Mouse (Mus musculus): ENCODE data around the gene Kin. TPM values are rescaled to one million over a fixed set of nuclear protein-coding genes. Genes with fewer than 3 reads are reported as not detected.

Gene Kin
- polyA plus RNA-seq, 1 experiment from 2014 or later = 26.8 TPM

DNA sequence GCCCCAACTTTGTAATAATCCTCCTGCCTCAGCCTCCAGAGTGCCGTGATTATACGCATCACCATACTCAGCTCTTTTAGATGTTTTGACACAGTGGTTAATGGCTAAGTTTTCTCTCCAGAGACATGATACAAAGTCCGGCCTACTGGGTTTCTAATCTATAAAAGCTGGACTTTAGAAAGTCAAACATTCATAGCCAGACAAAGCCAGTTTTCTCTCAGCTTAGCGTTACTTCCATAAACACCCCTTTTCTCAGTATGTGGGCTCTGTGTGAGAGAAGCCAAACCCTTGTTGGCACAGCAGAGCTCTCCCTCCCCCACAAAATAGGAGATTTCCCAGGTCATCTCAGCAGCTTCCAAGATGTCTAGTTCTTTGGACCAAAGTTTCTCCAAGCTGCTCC lies 48.2 kb downstream of the Kin start:
- H3K4me3 ChIP-seq (ENCODE audit: low read depth, low read length) = no peak overlapping the region
- WGBS = 85% methylated on average over 4 of the region's 4 CpGs
- ATAC-seq (ENCODE audit: low read depth) = no peak

GRCm38 (mm10) chr2:10130341-10130990 lies 50.1 kb downstream of the Kin start:
- Histone ChIP-seq H3K27me3 (ENCODE audit: control insufficient read depth, insufficient read depth, low read length) (no peaks in the 10 kb centered on the region), H3K4me3 (ENCODE audit: low read depth, low read length) (no peak overlapping the region), H3K4me2 (ENCODE audit: low read depth, low read length) (no peak overlapping the region), H3K9me3 (ENCODE audit: control insufficient read depth, low read length) (no peaks in the 10 kb centered on the region), H3K9ac (replicated peaks; ENCODE audit: low read depth, low read length) (no peak overlapping the region), H3K36me3 (ENCODE audit: control insufficient read depth, insufficient read depth, low read length) (no peaks in the 10 kb centered on the region), H3K4me1 (ENCODE audit: control insufficient read depth, insufficient read depth, low read length) (no peaks in the 10 kb centered on the region), H3K27ac (ENCODE audit: low read depth, low read length) (no peak overlapping the region)
- 82% methylated on average over 8 of the region's 8 CpGs for WGBS
- no peak for ATAC-seq (ENCODE audit: low read depth)

More for the DNA sequence above, 48.2 kb downstream of the Kin start:
- Histone ChIP-seq H3K9ac (replicated peaks; ENCODE audit: low read depth, low read length) (no peak overlapping the region), H3K4me2 (ENCODE audit: low read depth, low read length) (no peak overlapping the region), H3K36me3 (ENCODE audit: control insufficient read depth, insufficient read depth, low read length) (no peaks in the 10 kb centered on the region), H3K4me1 (ENCODE audit: control insufficient read depth, insufficient read depth, low read length) (no peaks in the 10 kb centered on the region), H3K27me3 (ENCODE audit: control insufficient read depth, insufficient read depth, low read length) (no peaks in the 10 kb centered on the region), H3K9me3 (ENCODE audit: control insufficient read depth, low read length) (no peaks in the 10 kb centered on the region), H3K27ac (ENCODE audit: low read depth, low read length) (no peak overlapping the region)

- ATAC-seq (ENCODE audit: low read depth) = no peak
- no peak within 1 kb of the TSS for H3K9ac ChIP-seq (replicated peaks; ENCODE audit: low read depth, low read length)
- no peaks in the 10 kb centered on the region for H3K27me3 ChIP-seq (ENCODE audit: control insufficient read depth, insufficient read depth, low read length)
- no peak within 1 kb of the TSS for H3K4me2 ChIP-seq (ENCODE audit: low read depth, low read length)
- H3K4me1 ChIP-seq (ENCODE audit: control insufficient read depth, insufficient read depth, low read length) = no peaks in the 10 kb centered on the region
- H3K9me3 ChIP-seq (ENCODE audit: control insufficient read depth, low read length) = no peaks in the 10 kb centered on the region
- H3K36me3 ChIP-seq (ENCODE audit: control insufficient read depth, insufficient read depth, low read length) = no peaks in the 10 kb centered on the region
- no peak within 1 kb of the TSS for H3K27ac ChIP-seq (ENCODE audit: low read depth, low read length)
- H3K4me3 ChIP-seq (ENCODE audit: low read depth, low read length) = no peak within 1 kb of the TSS
- 95% methylated on average over 4 of the region's 4 CpGs for WGBS
These were observed 50.9 kb downstream of the Kin start, which contains the start of gene Itih2 for GRCm38 (mm10) chr2:10131296-10131695. TSS of gene Itih2 (minus strand) at chr2:10131396.

DNA sequence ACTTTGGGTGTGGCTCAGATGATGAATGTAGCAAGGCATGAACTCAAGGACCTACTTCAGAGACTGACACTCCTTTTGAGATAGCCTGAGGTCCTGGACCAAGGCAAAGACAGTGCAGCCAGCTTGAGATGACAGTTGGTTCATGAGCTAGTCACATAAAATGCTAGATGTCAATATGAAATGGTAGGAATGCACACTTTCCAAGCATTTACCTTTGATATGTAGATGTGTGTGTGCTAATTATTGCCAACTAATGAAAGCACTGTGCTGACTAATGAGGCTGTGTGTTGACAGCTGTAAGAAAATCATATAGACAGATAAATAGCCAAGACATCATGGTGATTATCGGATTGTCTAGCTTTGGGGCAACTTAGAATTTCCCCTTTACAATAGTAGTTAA lies 51.7 kb downstream of the Kin start:
- Histone ChIP-seq H3K4me2 (ENCODE audit: low read depth, low read length) (no peak overlapping the region), H3K9ac (replicated peaks; ENCODE audit: low read depth, low read length) (no peak overlapping the region), H3K36me3 (ENCODE audit: control insufficient read depth, insufficient read depth, low read length) (no peaks in the 10 kb centered on the region), H3K27ac (ENCODE audit: low read depth, low read length) (no peak overlapping the region), H3K4me3 (ENCODE audit: low read depth, low read length) (no peak overlapping the region), H3K4me1 (ENCODE audit: control insufficient read depth, insufficient read depth, low read length) (no peaks in the 10 kb centered on the region), H3K9me3 (ENCODE audit: control insufficient read depth, low read length) (no peaks in the 10 kb centered on the region), H3K27me3 (ENCODE audit: control insufficient read depth, insufficient read depth, low read length) (no peaks in the 10 kb centered on the region)
- no peak for ATAC-seq (ENCODE audit: low read depth)
- WGBS = 91% methylated on average over 1 of the region's 1 CpGs

- Histone ChIP-seq H3K4me1 (ENCODE audit: control insufficient read depth, insufficient read depth, low read length) (no peaks in the 10 kb centered on the region), H3K4me3 (ENCODE audit: low read depth, low read length) (no peak overlapping the region), H3K27ac (ENCODE audit: low read depth, low read length) (no peak overlapping the region), H3K9ac (replicated peaks; ENCODE audit: low read depth, low read length) (no peak overlapping the region), H3K27me3 (ENCODE audit: control insufficient read depth, insufficient read depth, low read length) (no peaks in the 10 kb centered on the region), H3K4me2 (ENCODE audit: low read depth, low read length) (no peak overlapping the region), H3K36me3 (ENCODE audit: control insufficient read depth, insufficient read depth, low read length) (no peaks in the 10 kb centered on the region), H3K9me3 (ENCODE audit: control insufficient read depth, low read length) (no peaks in the 10 kb centered on the region)
- 76% methylated on average over 6 of the region's 6 CpGs for WGBS
- ATAC-seq (ENCODE audit: low read depth) = no peak
These were observed 53.5 kb downstream of the Kin start for GRCm38 (mm10) chr2:10133941-10134340.

DNA sequence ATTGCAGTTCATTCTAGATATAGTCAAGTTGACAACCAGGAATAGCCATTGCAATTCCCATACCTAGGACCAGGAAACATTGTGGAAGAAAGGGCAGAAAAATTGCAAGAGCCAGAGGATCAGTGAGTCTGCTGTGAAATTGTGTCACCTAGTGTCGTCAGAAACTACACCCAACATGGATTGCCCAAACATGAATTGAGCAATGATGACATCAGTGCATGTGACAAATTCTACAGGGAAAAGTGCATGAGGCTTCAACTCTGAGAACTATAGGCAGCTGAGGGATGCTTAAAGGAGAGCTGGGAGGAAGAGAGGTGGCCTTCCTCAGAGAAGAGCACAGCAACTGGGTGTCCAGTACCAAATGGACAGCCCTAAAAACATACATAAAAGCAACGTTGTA lies 56.9 kb downstream of the Kin start:
- Histone ChIP-seq H3K4me1 (ENCODE audit: control insufficient read depth, insufficient read depth, low read length) (no peaks in the 10 kb centered on the region), H3K27ac (ENCODE audit: low read depth, low read length) (no peak overlapping the region), H3K9me3 (ENCODE audit: control insufficient read depth, low read length) (no peaks in the 10 kb centered on the region), H3K27me3 (ENCODE audit: control insufficient read depth, insufficient read depth, low read length) (no peaks in the 10 kb centered on the region), H3K4me2 (ENCODE audit: low read depth, low read length) (no peak overlapping the region), H3K9ac (replicated peaks; ENCODE audit: low read depth, low read length) (no peak overlapping the region), H3K4me3 (ENCODE audit: low read depth, low read length) (no peak overlapping the region), H3K36me3 (ENCODE audit: control insufficient read depth, insufficient read depth, low read length) (no peaks in the 10 kb centered on the region)
- 87% methylated on average over 2 of the region's 2 CpGs for WGBS
- ATAC-seq (ENCODE audit: low read depth) = no peak

DNA sequence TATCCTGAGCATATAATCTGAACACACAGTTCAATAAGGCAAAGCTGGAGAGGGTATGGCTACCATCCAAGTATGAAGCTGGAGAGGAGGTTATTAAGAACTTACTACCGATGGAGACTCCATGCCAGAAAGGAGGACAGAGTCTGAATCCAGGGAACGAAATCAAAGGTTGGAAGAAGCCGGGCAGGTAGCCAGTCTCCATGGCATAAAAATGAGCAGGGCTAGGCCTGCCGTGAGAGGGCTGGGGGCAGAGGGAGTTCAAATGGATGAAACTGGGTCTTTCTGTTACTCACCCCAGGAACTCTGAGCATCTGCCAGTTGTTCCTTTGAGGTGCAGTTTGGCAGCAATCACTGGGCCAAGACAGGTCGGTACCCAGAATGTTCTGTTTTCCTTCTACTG lies 60.1 kb downstream of the Kin start:
- H3K4me3 ChIP-seq (ENCODE audit: low read depth, low read length) = no peak overlapping the region
- H3K36me3 ChIP-seq (ENCODE audit: control insufficient read depth, insufficient read depth, low read length) = no peaks in the 10 kb centered on the region
- WGBS = 80% methylated on average over 5 of the region's 5 CpGs
- H3K9ac ChIP-seq (replicated peaks; ENCODE audit: low read depth, low read length) = no peak overlapping the region
- no peaks in the 10 kb centered on the region for H3K9me3 ChIP-seq (ENCODE audit: control insufficient read depth, low read length)
- ATAC-seq (ENCODE audit: low read depth) = no peak
- H3K27ac ChIP-seq (ENCODE audit: low read depth, low read length) = no peak overlapping the region
- no peaks in the 10 kb centered on the region for H3K27me3 ChIP-seq (ENCODE audit: control insufficient read depth, insufficient read depth, low read length)
- no peak overlapping the region for H3K4me2 ChIP-seq (ENCODE audit: low read depth, low read length)
- H3K4me1 ChIP-seq (ENCODE audit: control insufficient read depth, insufficient read depth, low read length) = no peaks in the 10 kb centered on the region

Other genes starting within 250 kb of the Kin start
- gene 4930412O13Rik, start 199.3 kb upstream of the Kin start, polyA plus RNA-seq (2014; fragmentation: Nextera tagmentation; extraction: Ambion mirVana) = 0.94 TPM in 1 of 2 replicates, not detected in the other
- 0.46 TPM in 1 of 2 replicates, not detected in the other for gene 9230102O04Rik, start 191.1 kb upstream of the Kin start, polyA plus RNA-seq (2014; fragmentation: Nextera tagmentation; extraction: Ambion mirVana)
- gene Gata3, start 190.6 kb upstream of the Kin start, polyA plus RNA-seq (2014; fragmentation: Nextera tagmentation; extraction: Ambion mirVana) = 8.7 and 13.3 TPM in 2 replicates
- gene Taf3, start 32.0 kb upstream of the Kin start, polyA plus RNA-seq (2014; fragmentation: Nextera tagmentation; extraction: Ambion mirVana) = 14.3 and 14.7 TPM in 2 replicates
- gene Atp5c1, start 83 bp upstream of the Kin start, polyA plus RNA-seq (2014; fragmentation: Nextera tagmentation; extraction: Ambion mirVana) = 612 and 652 TPM in 2 replicates
- 0.23 and 4.1 TPM in 2 replicates for gene Itih2, start 50.8 kb downstream of the Kin start, polyA plus RNA-seq (2014; fragmentation: Nextera tagmentation; extraction: Ambion mirVana)
- 1.4 and 9.5 TPM in 2 replicates for gene Itih5, start 73.0 kb downstream of the Kin start, polyA plus RNA-seq (2014; fragmentation: Nextera tagmentation; extraction: Ambion mirVana)

Measured in neural tube, embryonic 14.5 days (tissue).